Mouse (Mus musculus) liver, embryonic 13.5 days (tissue): ENCODE measurements around the gene Lpin2. TPM values are rescaled to one million over a fixed set of nuclear protein-coding genes. Genes with fewer than 3 reads are reported as not detected.

Source experiments
- ATAC-seq: fragments of 200-750 bp; cut with Nextera tagmentation; 2 replicates; pipeline ENCODE4 v1.8.0; 2017; ENCODE audit warnings: low read depth, mild to moderate bottlenecking, moderate number of reproducible peaks, moderate library complexity
- DNase-seq: peaks from one replicate; pipeline ENCODE4 v3.0.0; 2022
- H3K27ac ChIP-seq: fragments of 300-500 bp; sonication (generic); 2 replicates; pipeline ENCODE4 v1.5.1; 2015; ENCODE audit warnings: moderate library complexity, mild to moderate bottlenecking, inconsistent platforms
- H3K27me3 ChIP-seq: fragments of 300-500 bp; sonication (generic); 2 replicates; pipeline ENCODE4 v1.6.1; 2015; ENCODE audit warnings: mild to moderate bottlenecking, inconsistent platforms
- H3K36me3 ChIP-seq: fragments of 300-500 bp; sonication (generic); 2 replicates; pipeline ENCODE4 v1.6.1; 2015; ENCODE audit warnings: mild to moderate bottlenecking, inconsistent platforms
- H3K4me1 ChIP-seq: fragments of 300-500 bp; sonication (generic); replicated peaks from 2 replicates; pipeline ENCODE4 v1.6.1; 2015; ENCODE audit warnings: inconsistent platforms
- H3K4me2 ChIP-seq: fragments of 300-500 bp; sonication (generic); 2 replicates; pipeline ENCODE4 v1.6.1; 2015; ENCODE audit warnings: inconsistent platforms, mild to moderate bottlenecking, moderate library complexity
- H3K4me3 ChIP-seq: fragments of 300-500 bp; sonication (generic); replicated peaks from 2 replicates; pipeline ENCODE4 v1.5.1; 2015; ENCODE audit warnings: mild to moderate bottlenecking, inconsistent platforms
- H3K9ac ChIP-seq: fragments of 300-500 bp; sonication (generic); 2 replicates; pipeline ENCODE4 v1.6.1; 2015; ENCODE audit warnings: mild to moderate bottlenecking, inconsistent platforms
- H3K9me3 ChIP-seq: fragments of 300-500 bp; sonication (generic); replicated peaks from 2 replicates; pipeline ENCODE4 v1.6.1; 2016; ENCODE audit warnings: inconsistent platforms
- WGBS: fragments of 180-500 bp; shearing (Covaris S2); methylation state at CpG from one replicate; pipeline ENCODE4 v1.1.7; 2015; ENCODE audit not compliant: insufficient replicate concordance; 5-methylcytosine and 5-hydroxymethylcytosine counted together
- polyA plus RNA-seq: library from polyadenylated mRNA; unstranded; fragments of >200 nt; fragmentation: Nextera tagmentation; extraction: Ambion mirVana; gene quantifications from 2 replicates; pipeline ENCODE4 v1.2.1, GENCODE M21; 2015

Gene Lpin2
- polyA plus RNA-seq, 1 experiment from 2014 or later = 38.0 TPM

DNA sequence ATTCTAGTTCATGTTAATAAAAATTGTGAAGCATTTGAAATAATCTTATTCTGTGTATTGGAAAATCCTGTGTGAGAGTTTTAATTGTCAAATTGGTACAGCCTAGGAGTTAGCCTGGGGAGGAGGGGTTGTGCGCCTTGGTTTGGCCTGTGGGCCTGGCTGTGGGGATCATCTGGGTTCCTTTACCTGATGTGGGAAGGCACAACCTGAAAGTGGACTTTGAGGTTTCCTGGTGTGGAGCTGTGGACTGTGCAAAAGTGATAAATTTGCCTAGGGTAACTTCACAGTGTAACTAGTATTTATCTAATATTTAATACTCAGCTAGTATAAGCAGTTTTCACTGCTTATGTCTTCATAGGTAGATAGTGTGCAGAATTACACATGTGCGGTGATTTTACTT is 8.7 kb downstream of the Lpin2 start:
- WGBS = 89% methylated on average over 2 of the region's 2 CpGs
- no peak overlapping the region for H3K4me2 ChIP-seq
- no peaks in the 10 kb centered on the region for H3K36me3 ChIP-seq
- H3K27ac ChIP-seq = no peak overlapping the region
- peaks cover 90% of the 10 kb centered on the region for H3K4me1 ChIP-seq
- H3K9ac ChIP-seq = no peak overlapping the region
- DNase-seq = no peak
- H3K4me3 ChIP-seq = no peak overlapping the region
- no peak for ATAC-seq
- H3K27me3 ChIP-seq = no peaks in the 10 kb centered on the region
- no peaks in the 10 kb centered on the region for H3K9me3 ChIP-seq

DNA sequence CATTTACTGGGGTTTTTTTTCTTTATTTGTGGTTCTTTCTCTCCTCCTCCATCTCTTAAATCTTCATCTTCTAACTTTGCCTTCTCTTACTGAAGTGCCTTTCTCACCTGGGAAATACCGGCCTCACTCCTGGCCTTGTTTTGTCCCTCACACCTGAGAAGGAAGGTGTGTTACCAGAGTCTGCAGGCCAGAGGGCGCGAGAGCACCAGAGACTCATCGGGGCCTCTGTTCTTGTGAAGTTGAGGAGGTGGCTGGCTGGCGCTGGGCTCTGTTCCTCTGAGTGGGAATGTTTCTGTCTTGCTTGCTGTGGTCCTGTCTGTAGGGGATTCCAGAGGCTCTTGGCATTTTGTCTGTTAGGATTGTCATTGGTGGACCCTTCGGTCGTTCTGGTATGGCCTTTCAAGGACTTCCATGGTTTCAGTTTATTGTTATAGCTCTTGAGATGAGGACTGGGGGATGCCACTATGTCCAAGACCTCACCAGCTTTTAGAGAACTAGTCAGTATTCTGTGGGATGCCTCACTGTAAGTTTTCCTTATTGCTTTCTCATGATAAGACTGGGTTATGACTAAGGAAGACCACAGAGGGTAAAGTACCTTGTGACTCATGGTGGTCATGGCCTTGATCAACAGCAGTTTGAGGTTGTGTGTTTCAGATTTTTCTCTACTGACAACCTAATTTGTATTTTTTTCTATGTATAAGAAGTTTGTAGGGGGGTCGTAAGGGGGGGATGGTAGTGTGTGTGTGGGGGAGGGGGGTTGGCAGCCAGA is 9.5 kb downstream of the Lpin2 start:
- Histone ChIP-seq H3K9me3 (no peaks in the 10 kb centered on the region), H3K4me3 (no peak overlapping the region), H3K4me2 (no peak overlapping the region), H3K9ac (no peak overlapping the region), H3K27me3 (no peaks in the 10 kb centered on the region), H3K36me3 (no peaks in the 10 kb centered on the region), H3K27ac (0 out of 2 replicates have a peak overlapping the region, but pooled peaks have one; percentile 2), H3K4me1 (peaks cover 90% of the 10 kb centered on the region)
- no peak for ATAC-seq
- DNase-seq = no peak
- 81% methylated on average over 8 of the region's 8 CpGs for WGBS

DNA sequence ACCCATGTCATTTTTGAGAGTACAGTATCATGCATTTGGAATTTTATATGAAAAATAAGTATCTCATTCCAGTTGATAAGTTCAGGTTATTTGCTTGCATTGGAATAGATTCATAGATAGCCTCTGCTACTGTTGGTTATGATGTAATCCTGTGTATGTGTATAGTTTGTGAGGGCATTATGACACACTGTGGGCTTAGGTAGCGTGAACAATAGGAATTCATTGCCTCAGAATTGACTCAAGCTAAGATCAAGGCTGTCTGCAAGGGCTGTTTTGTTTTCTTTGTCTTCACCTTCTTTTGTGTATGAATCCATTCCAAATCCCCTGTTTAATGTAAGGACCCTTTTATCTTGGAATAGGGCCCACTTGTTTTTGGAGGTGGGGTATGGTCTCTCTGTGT is 10.7 kb downstream of the Lpin2 start:
- Histone ChIP-seq H3K36me3 (no peaks in the 10 kb centered on the region), H3K4me2 (no peak overlapping the region), H3K4me3 (no peak overlapping the region), H3K9me3 (no peaks in the 10 kb centered on the region), H3K9ac (no peak overlapping the region), H3K27me3 (no peaks in the 10 kb centered on the region), H3K4me1 (peaks cover 88% of the 10 kb centered on the region), H3K27ac (0 out of 2 replicates have a peak overlapping the region, but pooled peaks have one; percentile 39)
- DNase-seq = no peak
- 88% methylated on average over 1 of the region's 1 CpGs for WGBS
- no peak for ATAC-seq

DNA sequence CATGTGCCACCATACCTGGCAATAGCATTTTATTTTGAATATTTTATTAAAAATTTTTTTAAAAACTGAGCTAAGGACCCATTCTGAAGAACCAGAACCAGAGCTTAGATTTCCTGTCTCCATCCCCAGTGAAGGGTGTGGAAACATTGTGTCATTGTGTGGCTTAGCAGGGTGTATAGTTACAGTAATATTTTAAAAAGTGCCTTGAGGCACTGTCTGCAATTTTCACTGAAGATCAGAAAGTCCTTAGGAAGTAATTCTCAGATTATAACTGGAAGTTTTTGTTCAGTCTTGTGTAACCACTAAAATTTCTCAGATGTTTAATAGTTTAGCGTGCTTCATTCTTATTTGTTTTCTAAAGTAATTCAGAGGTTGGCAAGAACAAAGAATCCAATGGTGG is 11.1 kb downstream of the Lpin2 start:
- no peak for ATAC-seq
- no peak overlapping the region for H3K4me2 ChIP-seq
- H3K27ac ChIP-seq = peak overlapping the region; percentile 39; the same call in 1 of the 2 replicates
- no peak overlapping the region for H3K4me3 ChIP-seq
- peaks cover 88% of the 10 kb centered on the region for H3K4me1 ChIP-seq
- H3K36me3 ChIP-seq = no peaks in the 10 kb centered on the region
- no peaks in the 10 kb centered on the region for H3K9me3 ChIP-seq
- H3K27me3 ChIP-seq = no peaks in the 10 kb centered on the region
- DNase-seq = no peak
- H3K9ac ChIP-seq = no peak overlapping the region
- WGBS = 93% methylated on average over 1 of the region's 1 CpGs

DNA sequence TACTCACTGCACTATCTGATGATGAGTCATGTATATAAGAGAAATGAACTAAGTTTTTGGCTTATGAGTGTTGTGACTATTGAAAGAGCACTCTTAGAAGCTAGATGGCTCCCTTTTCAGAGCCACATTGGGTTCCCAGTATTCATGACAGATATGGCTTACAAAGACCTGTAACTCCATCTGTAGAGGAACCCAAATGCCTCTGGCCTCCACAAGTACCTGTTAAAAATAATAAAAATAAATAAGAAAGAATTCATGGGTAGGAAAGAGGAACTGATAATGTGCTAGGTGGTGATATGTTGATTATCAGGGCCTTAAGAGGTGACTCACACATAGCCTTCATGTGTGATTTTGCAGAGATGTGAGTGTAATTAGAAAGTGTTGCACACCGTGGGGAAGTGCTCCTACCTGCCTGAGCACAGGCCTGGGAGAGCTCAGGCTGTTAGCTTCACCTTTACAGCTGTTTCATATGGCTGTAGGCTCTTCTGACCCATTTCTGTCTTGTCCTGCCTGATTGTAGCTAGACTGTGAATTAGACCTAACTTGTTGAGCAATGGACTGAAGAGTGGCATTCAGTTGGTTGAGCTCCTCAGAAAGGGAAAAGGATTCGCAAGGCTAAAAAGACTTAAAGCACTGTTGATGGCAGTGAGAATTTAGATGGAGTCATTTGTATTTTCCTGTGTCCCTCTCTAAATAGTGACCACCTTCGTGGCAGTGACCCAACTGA is 12.7 kb downstream of the Lpin2 start:
- ATAC-seq (peak; percentile 32; the same call in 1 of the 2 replicates), DNase-seq (no peak)
- WGBS = 55% methylated on average over 3 of the region's 3 CpGs
- Histone ChIP-seq H3K36me3 (no peaks in the 10 kb centered on the region), H3K27ac (peak overlapping the region; percentile 71), H3K9me3 (no peaks in the 10 kb centered on the region), H3K4me1 (peaks cover 91% of the 10 kb centered on the region), H3K27me3 (no peaks in the 10 kb centered on the region), H3K4me2 (peak overlapping the region; percentile 42), H3K9ac (peak overlapping the region; percentile 54), H3K4me3 (peak overlapping the region; percentile 20; the same call in 1 of the 2 replicates)

DNA sequence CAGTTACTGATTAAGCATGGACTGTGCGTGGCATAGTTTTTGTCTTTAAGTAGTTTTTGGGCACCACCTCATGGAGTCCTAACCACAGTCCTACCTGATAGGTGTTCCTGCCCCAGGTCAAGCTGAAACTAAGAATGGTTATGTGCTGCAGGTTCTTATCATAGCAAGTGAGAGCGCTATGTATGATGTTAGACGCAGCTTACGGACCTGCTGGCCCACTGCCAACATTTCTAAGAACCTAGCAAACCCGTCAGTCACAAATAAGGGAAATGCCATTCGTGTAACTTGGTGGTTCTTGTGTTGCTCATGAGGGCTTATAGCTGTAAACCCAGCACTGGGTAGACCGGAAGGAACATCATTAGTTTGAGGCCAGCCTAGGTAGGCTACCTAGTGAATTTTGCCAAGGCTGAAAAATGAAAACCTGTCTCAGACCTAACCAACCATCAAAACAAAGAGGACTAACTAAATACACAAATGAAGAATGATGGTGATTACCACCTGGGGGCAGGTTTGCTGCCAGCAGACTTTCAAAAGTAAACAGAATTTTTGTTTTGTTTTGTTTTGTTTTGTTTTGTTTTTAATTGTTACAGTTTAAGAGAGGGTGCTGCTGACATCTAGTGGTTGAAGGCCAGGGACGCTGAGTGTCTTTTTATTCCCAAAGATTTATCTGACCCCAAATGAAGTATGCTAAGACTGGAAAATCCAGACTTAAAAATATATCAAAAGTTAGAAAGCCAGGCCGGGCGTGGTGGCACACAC is 13.5 kb downstream of the Lpin2 start:
- Histone ChIP-seq H3K27me3 (no peaks in the 10 kb centered on the region), H3K9me3 (no peaks in the 10 kb centered on the region), H3K36me3 (peaks cover 3% of the 10 kb centered on the region; the same call in 1 of the 2 replicates), H3K4me2 (peak overlapping the region; percentile 42), H3K27ac (peak overlapping the region; percentile 71), H3K4me1 (peaks cover 91% of the 10 kb centered on the region), H3K4me3 (peak overlapping the region; percentile 20), H3K9ac (peak overlapping the region; percentile 54)
- DNase-seq (no peak), ATAC-seq (peak; percentile 49; the same call in 1 of the 2 replicates)
- WGBS = 31% methylated on average over 10 of the region's 10 CpGs

DNA sequence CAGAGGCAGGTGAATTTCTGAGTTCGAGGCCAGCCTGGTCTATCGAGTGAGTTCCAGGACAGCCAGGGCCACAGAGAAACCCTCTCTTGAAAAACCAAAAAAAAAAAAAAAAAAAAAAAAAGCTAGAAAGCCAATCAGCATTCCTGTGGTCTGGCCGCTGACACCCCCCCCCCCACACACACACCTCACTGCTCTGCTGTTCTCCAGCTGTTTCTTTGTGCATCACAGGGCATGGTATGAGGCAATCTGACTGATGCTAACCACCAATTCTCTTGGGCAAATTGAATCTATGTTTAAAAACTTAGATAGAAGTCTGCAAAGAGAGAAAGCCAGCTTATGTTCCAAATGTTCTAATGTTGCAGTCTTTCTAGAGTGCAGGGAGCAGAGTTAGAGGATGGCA is 14.1 kb downstream of the Lpin2 start:
- WGBS = 58% methylated on average over 3 of the region's 3 CpGs
- ATAC-seq (no peak), DNase-seq (no peak)
- no peak overlapping the region for H3K9ac ChIP-seq
- H3K4me3 ChIP-seq = no peak overlapping the region
- no peak overlapping the region for H3K27ac ChIP-seq
- H3K4me2 ChIP-seq = no peak overlapping the region
- H3K27me3 ChIP-seq = no peaks in the 10 kb centered on the region
- peaks cover 87% of the 10 kb centered on the region for H3K4me1 ChIP-seq
- H3K36me3 ChIP-seq = peaks cover 3% of the 10 kb centered on the region; the same call in 1 of the 2 replicates
- H3K9me3 ChIP-seq = no peaks in the 10 kb centered on the region

DNA sequence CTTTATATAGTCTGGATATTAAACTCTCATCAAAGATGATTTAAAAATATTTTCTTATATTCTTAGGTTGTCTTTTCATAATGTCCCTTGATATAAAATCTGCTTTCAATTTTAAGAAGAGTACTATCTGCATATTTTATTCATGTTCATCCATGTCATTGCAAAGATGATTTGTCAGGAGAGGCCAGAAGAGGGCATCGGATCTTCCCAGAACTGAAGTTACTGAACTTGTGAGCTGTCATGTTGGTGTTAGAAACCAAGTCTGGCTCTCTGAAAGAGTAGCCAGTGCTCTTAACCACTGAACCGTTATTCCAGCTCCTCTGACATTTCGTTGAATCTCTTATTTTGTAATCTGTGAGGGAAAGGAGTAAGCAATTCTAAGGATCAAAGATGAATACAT is 17.0 kb downstream of the Lpin2 start:
- H3K4me1 ChIP-seq = peaks cover 85% of the 10 kb centered on the region

DNA sequence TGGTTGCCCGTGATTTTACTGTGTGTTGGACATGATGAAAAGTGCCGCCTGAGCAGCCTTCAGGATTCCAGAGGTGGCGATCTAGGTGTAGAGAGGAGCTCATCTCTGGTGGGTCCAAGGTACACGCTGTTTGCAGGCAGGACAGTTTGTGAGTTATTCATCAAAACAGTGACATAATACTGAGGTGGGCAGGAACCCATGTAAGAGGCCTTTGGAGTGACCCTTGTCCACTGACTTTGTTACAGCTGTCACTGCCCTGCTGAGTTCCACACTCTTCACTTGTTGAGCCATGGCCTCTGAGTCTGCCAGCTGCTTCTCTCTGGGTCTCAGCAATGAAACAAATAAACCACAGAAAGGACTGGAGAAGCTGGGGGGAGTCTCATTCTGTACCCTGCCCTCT is 19.8 kb downstream of the Lpin2 start:
- Histone ChIP-seq H3K4me1 (peaks cover 84% of the 10 kb centered on the region), H3K9me3 (no peaks in the 10 kb centered on the region), H3K4me3 (no peak overlapping the region), H3K4me2 (no peak overlapping the region), H3K27ac (peak overlapping the region; percentile 66), H3K36me3 (peaks cover 3% of the 10 kb centered on the region), H3K27me3 (no peaks in the 10 kb centered on the region), H3K9ac (no peak overlapping the region)
- 81% methylated on average over 4 of the region's 4 CpGs for WGBS
- no peak for DNase-seq
- no peak for ATAC-seq

More for the DNA sequence above, 17.0 kb downstream of the Lpin2 start:
- Histone ChIP-seq H3K27me3 (no peaks in the 10 kb centered on the region), H3K9me3 (no peaks in the 10 kb centered on the region), H3K4me3 (no peak overlapping the region), H3K36me3 (peaks cover 3% of the 10 kb centered on the region; the same call in 1 of the 2 replicates), H3K9ac (no peak overlapping the region), H3K4me2 (no peak overlapping the region), H3K27ac (no peak overlapping the region)
- ATAC-seq (no peak), DNase-seq (no peak)
- 66% methylated on average over 3 of the region's 3 CpGs for WGBS

DNA sequence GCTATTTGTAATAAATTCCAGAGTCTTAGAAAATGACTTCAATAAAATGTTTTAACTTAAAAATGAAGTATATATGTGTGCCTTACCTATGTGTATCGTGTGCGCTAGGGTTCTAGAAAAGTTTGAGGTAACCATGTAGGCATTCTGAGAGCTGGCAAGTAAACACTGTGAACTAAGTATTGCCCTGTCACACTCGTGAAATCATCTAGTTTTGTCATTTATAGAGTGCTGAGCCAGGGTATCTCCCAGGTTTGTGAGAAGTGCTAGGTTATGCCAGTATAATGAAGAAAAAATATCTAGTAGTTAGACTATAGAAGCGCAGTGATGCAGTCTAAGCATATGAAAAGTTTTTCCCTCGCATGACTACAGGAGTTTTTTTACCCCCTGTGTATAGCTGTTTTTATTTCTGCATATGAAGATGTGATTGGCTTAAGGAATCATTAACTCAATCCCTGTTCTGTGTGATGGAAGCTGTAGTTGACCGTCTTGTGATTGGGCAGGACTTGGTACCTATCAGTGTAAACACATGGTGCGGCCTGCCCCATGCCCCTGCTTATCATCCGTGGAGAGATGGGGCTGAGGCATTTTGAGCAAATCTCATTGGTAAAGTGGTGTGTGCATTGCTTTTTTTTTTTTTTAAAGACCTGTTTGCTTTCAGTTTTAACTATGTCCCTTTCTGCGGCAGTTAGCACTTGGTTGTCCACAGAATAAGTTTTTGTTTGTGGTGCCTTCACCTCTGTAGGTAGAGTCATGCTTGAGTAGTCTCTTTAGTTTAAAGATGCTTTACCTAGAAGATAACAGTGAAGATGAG is 21.8 kb downstream of the Lpin2 start:
- Histone ChIP-seq H3K27me3 (no peaks in the 10 kb centered on the region), H3K9ac (peak overlapping the region; percentile 68), H3K4me3 (peak overlapping the region; percentile 59), H3K36me3 (peaks cover 14% of the 10 kb centered on the region), H3K4me1 (peaks cover 89% of the 10 kb centered on the region), H3K9me3 (no peaks in the 10 kb centered on the region), H3K4me2 (peak overlapping the region; percentile 66), H3K27ac (peak overlapping the region; percentile 88)
- peak; percentile 98 for ATAC-seq
- 44% methylated on average over 9 of the region's 9 CpGs for WGBS
- peak; percentile 81 for DNase-seq
